Mouse (Mus musculus) hindbrain, embryonic 13.5 days (tissue): ENCODE results near the gene Celf3. TPM values are rescaled to one million over a fixed set of nuclear protein-coding genes. Genes with fewer than 3 reads are reported as not detected.

Experiments
- ATAC-seq: fragments of 200-750 bp; cut with Nextera tagmentation; 2 replicates; pipeline ENCODE4 v1.8.0; 2017; ENCODE audit warnings: moderate TSS enrichment; ENCODE audit not compliant: low FRiP score
- H3K27ac ChIP-seq: fragments of 300-500 bp; sonication (generic); 2 replicates; pipeline ENCODE4 v1.5.1; 2015; ENCODE audit warnings: inconsistent platforms, mild to moderate bottlenecking, moderate library complexity
- H3K27me3 ChIP-seq: fragments of 300-500 bp; sonication (generic); 2 replicates; pipeline ENCODE4 v1.6.1; 2015; ENCODE audit warnings: mild to moderate bottlenecking, inconsistent platforms
- H3K36me3 ChIP-seq: fragments of 300-500 bp; sonication (generic); 2 replicates; pipeline ENCODE4 v1.6.1; 2015; ENCODE audit warnings: mild to moderate bottlenecking, inconsistent platforms
- H3K4me1 ChIP-seq: fragments of 300-500 bp; sonication (generic); replicated peaks from 2 replicates; pipeline ENCODE4 v1.6.1; 2015; ENCODE audit warnings: inconsistent platforms
- H3K4me2 ChIP-seq: fragments of 300-500 bp; sonication (generic); 2 replicates; pipeline ENCODE4 v1.6.1; 2015; ENCODE audit warnings: inconsistent platforms, mild to moderate bottlenecking, moderate library complexity
- H3K4me3 ChIP-seq: fragments of 300-500 bp; sonication (generic); 2 replicates; pipeline ENCODE4 v1.5.1; 2015; ENCODE audit warnings: mild to moderate bottlenecking, inconsistent platforms
- H3K9ac ChIP-seq: fragments of 300-500 bp; sonication (generic); 2 replicates; pipeline ENCODE4 v1.6.1; 2015; ENCODE audit warnings: mild to moderate bottlenecking, inconsistent platforms
- H3K9me3 ChIP-seq: fragments of 300-500 bp; sonication (generic); 2 replicates; pipeline ENCODE4 v1.6.1; 2016; ENCODE audit warnings: inconsistent platforms
- WGBS: fragments of 180-500 bp; shearing (Covaris S2); methylation state at CpG from one replicate; pipeline ENCODE4 v1.1.7; 2015; 5-methylcytosine and 5-hydroxymethylcytosine counted together
- polyA plus RNA-seq: library from polyadenylated mRNA; unstranded; fragments of >200 nt; fragmentation: Nextera tagmentation; extraction: Ambion mirVana; gene quantifications from 2 replicates; pipeline ENCODE4 v1.2.1, GENCODE M21; 2015

Celf3 gene
- polyA plus RNA-seq, 1 experiment from 2014 or later = 294 TPM

DNA sequence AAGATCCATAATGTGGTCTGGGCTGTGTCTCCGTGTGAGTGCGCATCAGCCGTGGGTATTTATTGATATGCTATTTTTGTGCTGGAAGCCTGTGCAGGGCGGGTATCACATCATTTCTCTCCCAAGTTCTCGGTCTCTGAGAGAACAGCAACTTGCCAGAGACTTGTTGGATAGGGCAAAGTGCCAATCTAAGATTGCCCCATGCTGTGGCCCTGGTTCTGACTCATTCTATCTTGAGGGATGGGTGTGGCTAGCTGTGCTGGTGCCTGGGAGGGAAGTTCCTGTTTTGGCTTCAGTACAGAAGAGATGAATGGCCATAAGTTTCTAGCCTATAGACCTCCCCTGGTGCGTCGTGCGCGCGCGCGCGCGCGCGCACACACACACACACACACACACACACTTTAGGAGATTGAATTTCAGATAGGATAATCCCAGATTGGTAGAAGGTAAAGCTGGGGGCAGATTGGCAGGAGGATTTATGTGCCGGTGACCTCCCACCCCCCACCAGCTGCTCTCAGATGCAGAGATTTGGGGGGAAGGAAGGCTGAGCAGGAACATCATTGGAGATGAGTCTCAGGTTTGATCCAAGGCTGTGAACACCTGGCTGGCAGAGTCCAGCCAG lies 4.8 kb downstream of the Celf3 start:
- H3K4me2 ChIP-seq = peak overlapping the region; percentile 98
- H3K9ac ChIP-seq = peak overlapping the region; percentile 93; the same call in 1 of the 2 replicates
- WGBS = 82% methylated on average over 17 of the region's 17 CpGs
- H3K4me3 ChIP-seq = no peak overlapping the region
- H3K36me3 ChIP-seq = peaks cover 52% of the 10 kb centered on the region
- H3K27me3 ChIP-seq = no peaks in the 10 kb centered on the region
- H3K27ac ChIP-seq = peak overlapping the region; percentile 95
- no peaks in the 10 kb centered on the region for H3K9me3 ChIP-seq
- H3K4me1 ChIP-seq = peaks cover 94% of the 10 kb centered on the region
- ATAC-seq = no peak

DNA sequence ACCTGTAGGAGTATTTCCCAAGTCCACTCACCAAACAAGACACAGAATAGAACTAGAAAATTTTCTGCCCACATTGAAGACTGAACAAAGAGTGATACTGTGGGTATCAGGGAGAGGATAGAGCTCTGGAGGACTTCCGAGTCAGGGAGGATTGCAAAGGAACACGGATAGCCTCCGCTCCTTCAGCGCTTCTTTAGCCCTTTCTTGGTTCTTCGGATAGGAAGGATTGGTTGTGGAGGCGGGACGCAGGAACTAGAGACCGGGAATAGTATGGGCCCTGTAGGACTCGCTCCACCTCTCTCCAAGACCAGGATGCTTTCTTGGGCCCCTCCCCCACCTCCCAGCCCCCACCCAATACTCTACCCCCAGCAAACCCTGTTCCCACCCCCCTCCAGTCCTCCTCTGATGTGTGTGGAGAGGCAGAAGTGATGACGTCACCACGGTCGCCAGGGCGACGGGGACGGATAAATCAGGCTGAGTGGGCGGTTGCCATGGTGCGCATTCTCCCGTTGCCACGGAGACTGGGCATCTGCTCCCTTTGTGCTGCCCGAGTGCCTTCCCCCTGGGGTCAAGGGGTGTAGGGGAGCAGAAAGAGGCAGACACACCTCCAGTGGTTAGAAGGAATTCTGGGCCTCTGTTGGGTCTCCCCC lies 5.8 kb downstream of the Celf3 start:
- Histone ChIP-seq H3K27ac (peak overlapping the region; percentile 95), H3K9me3 (no peaks in the 10 kb centered on the region), H3K4me1 (peaks cover 96% of the 10 kb centered on the region), H3K36me3 (peaks cover 62% of the 10 kb centered on the region), H3K4me3 (peak overlapping the region; percentile 25), H3K9ac (peak overlapping the region; percentile 60), H3K4me2 (peak overlapping the region; percentile 54), H3K27me3 (no peaks in the 10 kb centered on the region)
- ATAC-seq = peak; percentile 91
- WGBS = 14% methylated on average over 20 of the region's 20 CpGs

DNA sequence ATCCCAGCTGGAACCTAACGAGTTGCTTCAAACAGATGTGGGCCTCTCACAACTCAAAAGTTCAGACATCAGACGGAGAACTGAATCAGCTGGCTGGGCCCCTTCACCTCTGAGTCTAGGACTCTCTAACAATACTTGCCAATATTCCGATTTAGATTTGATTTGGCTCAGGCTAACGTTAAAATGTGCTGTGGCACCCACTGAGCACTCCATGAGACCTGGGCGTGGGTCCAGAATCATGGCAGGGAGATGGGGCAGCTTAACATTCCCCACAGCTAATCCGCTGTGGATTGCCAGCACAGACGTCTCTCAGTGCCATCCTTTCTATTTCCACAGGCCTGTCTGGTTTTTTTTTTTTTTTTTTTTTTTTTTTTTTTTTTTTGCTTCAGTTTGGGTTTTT lies 7.8 kb downstream of the Celf3 start:
- Histone ChIP-seq H3K9ac (0 out of 2 replicates have a peak overlapping the region, but pooled peaks have one; percentile 24), H3K4me3 (no peak overlapping the region), H3K36me3 (peaks cover 79% of the 10 kb centered on the region), H3K4me1 (peaks cover 92% of the 10 kb centered on the region), H3K4me2 (no peak overlapping the region), H3K27ac (peak overlapping the region; percentile 95), H3K27me3 (no peaks in the 10 kb centered on the region), H3K9me3 (no peaks in the 10 kb centered on the region)
- no peak for ATAC-seq
- WGBS = 64% methylated on average over 7 of the region's 7 CpGs

DNA sequence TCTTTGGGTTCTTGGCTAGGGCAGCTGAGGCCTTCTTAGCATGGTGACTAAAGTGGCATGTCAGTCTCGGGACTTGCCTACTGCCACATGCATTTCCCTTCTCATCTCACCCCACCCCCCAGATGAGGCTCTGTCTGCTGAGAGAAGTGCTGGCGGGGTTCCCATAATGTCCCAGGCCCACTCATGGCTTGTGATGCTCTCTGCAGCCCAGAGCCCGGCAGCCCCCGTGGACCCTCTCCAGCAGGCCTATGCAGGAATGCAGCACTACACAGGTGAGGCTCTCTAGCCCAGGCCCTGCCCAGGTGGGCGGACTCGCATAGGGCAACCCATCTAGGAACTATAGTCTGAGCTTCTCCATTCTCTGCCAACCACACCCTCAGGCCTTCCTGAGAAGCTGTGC lies 9.5 kb downstream of the Celf3 start:
- peak overlapping the region; percentile 58 for H3K27ac ChIP-seq
- peaks cover 76% of the 10 kb centered on the region for H3K36me3 ChIP-seq

DNA sequence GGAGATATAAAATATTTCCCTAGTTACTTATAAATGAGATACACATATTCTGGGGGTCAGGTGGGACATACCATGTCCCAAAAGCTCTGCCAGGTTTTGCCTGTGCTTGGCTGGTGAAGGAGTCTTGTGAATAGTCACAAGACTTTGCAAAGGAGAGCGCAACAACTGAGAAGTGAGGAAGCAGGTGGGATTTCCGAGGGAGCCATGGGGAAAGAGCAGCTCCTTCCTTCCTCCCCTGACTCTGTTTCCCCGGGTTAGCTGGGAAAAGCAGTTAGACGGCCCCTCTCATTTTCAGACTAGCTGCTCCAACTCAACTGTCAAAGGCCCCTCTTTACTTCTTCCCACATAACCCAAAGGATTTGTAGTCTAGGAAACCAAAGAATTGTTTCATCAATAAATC lies 19.1 kb downstream of the Celf3 start:
- 86% methylated on average over 4 of the region's 4 CpGs for WGBS
- Histone ChIP-seq H3K27ac (no peak overlapping the region), H3K4me1 (no peaks in the 10 kb centered on the region), H3K9me3 (no peaks in the 10 kb centered on the region), H3K27me3 (no peaks in the 10 kb centered on the region), H3K9ac (no peak overlapping the region), H3K4me2 (no peak overlapping the region), H3K4me3 (no peak overlapping the region), H3K36me3 (peaks cover 34% of the 10 kb centered on the region)
- no peak for ATAC-seq

More for the DNA sequence above, 9.5 kb downstream of the Celf3 start:
- ATAC-seq = no peak
- H3K4me1 ChIP-seq = peaks cover 84% of the 10 kb centered on the region
- H3K9ac ChIP-seq = peak overlapping the region; percentile 39; the same call in 1 of the 2 replicates
- no peak overlapping the region for H3K4me3 ChIP-seq
- H3K9me3 ChIP-seq = no peaks in the 10 kb centered on the region
- H3K27me3 ChIP-seq = no peaks in the 10 kb centered on the region
- H3K4me2 ChIP-seq = no peak overlapping the region
- 72% methylated on average over 6 of the region's 6 CpGs for WGBS

DNA sequence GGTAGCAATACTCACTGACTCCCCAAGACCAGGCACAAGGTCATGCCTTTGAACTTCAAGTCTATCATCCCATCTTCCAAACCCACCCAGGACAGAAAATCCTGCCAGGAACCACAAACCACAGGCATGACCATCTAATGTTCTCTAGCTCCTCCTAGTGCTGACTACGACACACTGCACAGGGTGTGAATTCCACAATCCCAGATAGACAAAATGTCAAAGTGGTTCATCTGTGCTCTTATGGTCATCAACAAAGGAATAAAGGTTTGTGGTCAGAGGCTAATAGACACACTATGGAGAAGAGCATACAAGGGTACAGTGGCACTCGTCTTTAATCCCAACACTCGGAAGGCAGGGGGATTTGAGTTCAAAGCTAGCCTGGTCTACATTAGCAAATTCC lies 24.1 kb downstream of the Celf3 start:
- ATAC-seq = 0 out of 2 replicates have a peak, but pooled peaks have one; percentile 49
- no peak overlapping the region for H3K9ac ChIP-seq
- H3K27me3 ChIP-seq = no peaks in the 10 kb centered on the region
- H3K4me3 ChIP-seq = no peak overlapping the region
- no peaks in the 10 kb centered on the region for H3K9me3 ChIP-seq
- WGBS = 74% methylated on average over 3 of the region's 3 CpGs
- H3K36me3 ChIP-seq = peaks cover 47% of the 10 kb centered on the region
- H3K27ac ChIP-seq = no peak overlapping the region
- H3K4me1 ChIP-seq = no peaks in the 10 kb centered on the region
- H3K4me2 ChIP-seq = no peak overlapping the region

DNA sequence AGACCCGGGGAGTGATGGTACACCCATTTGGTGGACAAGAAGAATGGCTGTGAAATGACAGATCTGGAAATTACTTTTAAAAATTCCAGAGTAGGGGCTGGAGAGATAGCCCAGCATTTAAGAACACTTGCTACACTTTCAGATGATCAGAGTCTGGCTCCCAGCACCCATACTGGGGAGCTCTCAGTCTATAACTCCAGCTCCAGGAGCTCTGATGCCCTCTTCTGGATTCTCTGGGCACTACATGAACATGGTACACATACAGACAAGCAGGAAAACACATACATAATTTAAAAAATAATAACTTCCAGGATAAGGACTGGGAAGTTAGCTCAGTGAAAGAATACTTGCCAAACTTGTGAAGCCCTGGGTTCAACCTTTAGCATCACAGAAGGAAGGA lies 28.6 kb downstream of the Celf3 start:
- peaks cover 56% of the 10 kb centered on the region for H3K36me3 ChIP-seq
- H3K27ac ChIP-seq = no peak overlapping the region
- WGBS = 88% methylated on average over 1 of the region's 1 CpGs
- H3K9ac ChIP-seq = no peak overlapping the region
- no peak overlapping the region for H3K4me3 ChIP-seq
- no peak for ATAC-seq
- H3K4me1 ChIP-seq = no peaks in the 10 kb centered on the region
- no peak overlapping the region for H3K4me2 ChIP-seq
- H3K9me3 ChIP-seq = no peaks in the 10 kb centered on the region
- H3K27me3 ChIP-seq = no peaks in the 10 kb centered on the region

DNA sequence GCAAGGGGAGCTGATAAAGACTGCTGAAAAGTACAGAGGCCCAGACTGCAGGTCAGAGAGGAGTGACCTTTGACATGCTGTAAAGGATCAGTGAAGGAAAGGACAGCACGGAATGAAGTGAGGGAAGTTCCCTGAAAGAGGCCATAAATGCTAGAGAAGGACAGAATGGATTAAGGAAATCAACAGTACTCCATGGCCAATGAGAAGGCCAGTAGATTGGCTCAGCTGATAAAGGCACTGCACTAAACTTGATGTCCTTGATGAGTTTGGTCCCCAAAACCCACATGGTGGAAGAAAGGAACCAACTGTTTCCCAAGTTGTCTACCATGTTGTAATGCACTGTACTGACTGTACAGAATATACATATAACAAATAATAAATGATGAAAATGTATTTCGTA lies 48.6 kb downstream of the Celf3 start:
- Histone ChIP-seq H3K4me1 (no peaks in the 10 kb centered on the region), H3K9ac (no peak overlapping the region), H3K4me2 (no peak overlapping the region), H3K27me3 (no peaks in the 10 kb centered on the region), H3K27ac (no peak overlapping the region), H3K4me3 (no peak overlapping the region), H3K36me3 (peaks cover 31% of the 10 kb centered on the region), H3K9me3 (no peaks in the 10 kb centered on the region)
- WGBS = 84% methylated on average over 2 of the region's 2 CpGs
- ATAC-seq = no peak

DNA sequence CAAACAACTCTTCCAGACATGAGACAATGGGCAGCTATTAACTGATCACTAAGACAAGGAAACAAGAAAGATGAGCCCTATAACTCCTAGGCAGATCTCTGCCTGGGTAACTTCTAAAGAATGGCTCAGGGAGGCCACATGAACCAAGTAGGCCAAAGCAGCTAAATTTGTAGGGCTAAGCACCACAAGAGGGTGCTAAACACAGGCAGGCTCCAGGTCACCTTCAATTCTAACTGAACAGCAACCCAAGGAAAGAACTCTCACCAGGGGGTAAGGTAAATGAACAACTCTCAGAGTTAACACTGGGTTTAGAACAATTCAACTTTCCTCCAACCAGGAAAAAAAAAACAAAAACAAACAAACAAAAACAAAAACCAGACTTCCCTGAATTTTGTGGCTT lies 55.9 kb downstream of the Celf3 start:
- no peak for ATAC-seq
- Histone ChIP-seq H3K4me2 (no peak overlapping the region), H3K27me3 (no peaks in the 10 kb centered on the region), H3K4me1 (no peaks in the 10 kb centered on the region), H3K4me3 (no peak overlapping the region), H3K9ac (no peak overlapping the region), H3K9me3 (no peaks in the 10 kb centered on the region), H3K36me3 (peaks cover 6% of the 10 kb centered on the region), H3K27ac (no peak overlapping the region)

DNA sequence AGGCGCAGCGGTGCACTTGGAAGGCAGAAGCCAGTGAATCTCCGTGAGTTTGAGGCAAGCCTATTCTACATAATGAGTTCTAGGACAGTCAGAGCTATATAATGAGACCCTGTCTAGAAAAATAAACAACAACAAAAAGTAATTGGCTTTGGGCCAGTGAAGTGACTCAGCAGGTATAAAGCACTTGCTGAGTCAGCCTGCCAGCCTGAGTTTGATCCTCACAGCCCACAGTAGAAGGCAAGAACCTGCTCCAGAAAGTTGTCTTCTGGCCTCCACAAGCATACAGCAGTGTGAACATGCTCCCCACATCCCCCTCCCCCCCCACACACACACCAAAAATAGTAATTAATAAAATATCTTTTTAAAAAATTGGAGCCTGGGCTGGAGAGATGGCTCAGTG lies 59.1 kb downstream of the Celf3 start:
- 84% methylated on average over 3 of the region's 3 CpGs for WGBS
- no peaks in the 10 kb centered on the region; the same call in 1 of the 2 replicates for H3K36me3 ChIP-seq
- H3K9ac ChIP-seq = no peak overlapping the region
- no peak overlapping the region for H3K4me2 ChIP-seq
- H3K4me1 ChIP-seq = no peaks in the 10 kb centered on the region
- H3K4me3 ChIP-seq = no peak overlapping the region
- no peak overlapping the region for H3K27ac ChIP-seq
- H3K9me3 ChIP-seq = no peaks in the 10 kb centered on the region
- H3K27me3 ChIP-seq = no peaks in the 10 kb centered on the region
- ATAC-seq = no peak

Other genes starting within 250 kb of the Celf3 start
- not detected in 2 replicates for gene Gm4778, start 214.3 kb upstream of the Celf3 start, polyA plus RNA-seq
- 41.0 and 41.5 TPM in 2 replicates for gene Them4, start 168.2 kb upstream of the Celf3 start, polyA plus RNA-seq
- gene Them5, start 136.2 kb upstream of the Celf3 start, polyA plus RNA-seq = 0.13 TPM in 1 of 2 replicates, not detected in the other
- gene C2cd4d, start 115.9 kb upstream of the Celf3 start, polyA plus RNA-seq = 1.7 and 1.8 TPM in 2 replicates
- gene Rorc, start 105.5 kb upstream of the Celf3 start, polyA plus RNA-seq = 0.42 and 0.50 TPM in 2 replicates
- 0.81 and 0.96 TPM in 2 replicates for gene Lingo4, start 79.8 kb upstream of the Celf3 start, polyA plus RNA-seq
- gene Tdrkh, start 65.0 kb upstream of the Celf3 start, polyA plus RNA-seq = 58.8 and 59.7 TPM in 2 replicates
- gene Mrpl9, start 35.0 kb upstream of the Celf3 start, polyA plus RNA-seq = 58.8 and 62.2 TPM in 2 replicates
- 1.0 and 1.5 TPM in 2 replicates for gene Oaz3, start 34.4 kb upstream of the Celf3 start, polyA plus RNA-seq
- gene Riiad1, start 2.0 kb downstream of the Celf3 start, polyA plus RNA-seq = 25.0 and 27.1 TPM in 2 replicates
- gene Snx27, start 104.4 kb downstream of the Celf3 start, polyA plus RNA-seq = 73.6 and 74.7 TPM in 2 replicates
- gene Gm10972, start 164.8 kb downstream of the Celf3 start, polyA plus RNA-seq = not detected in 2 replicates
- 4.2 and 4.5 TPM in 2 replicates for gene Tuft1, start 180.6 kb downstream of the Celf3 start, polyA plus RNA-seq
- gene Selenbp2, start 215.3 kb downstream of the Celf3 start, polyA plus RNA-seq = 0.52 TPM in 1 of 2 replicates, not detected in the other